Mouse (Mus musculus): ENCODE data around the gene Sertad2. TPM values are rescaled to one million over a fixed set of nuclear protein-coding genes. Genes with fewer than 3 reads are reported as not detected.

The Sertad2 gene
- polyA plus RNA-seq, 1 experiment, result 57.1 TPM

GRCm38 (mm10) chr11:20681679-20682078 lies 138.6 kb downstream of the Sertad2 start:
- 82% methylated on average over 5 of the region's 5 CpGs for WGBS
- TF ChIP-seq POLR2A (IDR thresholded peaks at IDR 0.05; ENCODE audit: borderline replicate concordance, extremely low read depth, low read depth, low read length) (no peak), CTCF (IDR thresholded peaks at IDR 0.05; ENCODE audit: insufficient read depth, low read length) (no peak)
- DNase-seq, result no peak

DNA sequence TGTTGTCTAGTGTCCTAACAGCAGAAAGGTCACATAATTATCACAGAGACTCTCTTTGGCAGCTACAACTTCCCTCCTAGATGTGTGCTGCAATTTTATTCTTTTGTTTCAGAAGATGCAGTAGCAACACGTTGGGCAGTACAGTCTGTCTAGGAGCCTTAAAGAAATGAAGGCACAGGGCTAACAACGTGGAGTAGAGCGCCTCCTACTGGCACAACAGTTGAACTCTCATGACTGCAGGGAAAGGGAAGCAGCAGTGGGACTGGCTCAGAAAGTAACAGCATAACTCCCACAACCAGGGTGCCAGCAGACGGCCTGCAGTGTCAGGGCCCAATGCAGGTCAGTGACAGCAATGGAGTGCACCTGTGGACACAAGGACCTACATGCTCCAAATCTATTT lies 147.9 kb downstream of the Sertad2 start:
- 11% methylated on average over 4 of the region's 4 CpGs for WGBS
- Histone ChIP-seq H3K4me3 (replicated peaks; ENCODE audit: extremely low read depth, low read depth, low read length) (no peak overlapping the region), H3K4me1 (ENCODE audit: control insufficient read depth, insufficient read depth, low read length) (no peaks in the 10 kb centered on the region)
- TF ChIP-seq CTCF (IDR thresholded peaks at IDR 0.05; ENCODE audit: insufficient read depth, low read length) (peak; percentile 92), POLR2A (IDR thresholded peaks at IDR 0.05; ENCODE audit: borderline replicate concordance, extremely low read depth, low read depth, low read length) (no peak)
- DNase-seq, result peak; percentile 41

More at GRCm38 (mm10) chr11:20681679-20682078, 138.6 kb downstream of the Sertad2 start:
- Histone ChIP-seq H3K4me1 (ENCODE audit: control insufficient read depth, insufficient read depth, low read length) (no peaks in the 10 kb centered on the region), H3K4me3 (replicated peaks; ENCODE audit: extremely low read depth, low read depth, low read length) (no peak overlapping the region)

Other genes starting within 250 kb of the Sertad2 start
- 7.5 and 12.5 TPM in 2 replicates for gene Slc1a4, start 210.5 kb upstream of the Sertad2 start, polyA plus RNA-seq (2012; rRNA removed)
- gene Aftph, start 198.3 kb downstream of the Sertad2 start, polyA plus RNA-seq (2012; rRNA removed), result 35.0 and 41.0 TPM in 2 replicates

Data from lung, adult 2 months (tissue).